Mouse (Mus musculus) intestine, postnatal 0 days (tissue): ENCODE measurements around the gene Vps35l. TPM values are rescaled to one million over a fixed set of nuclear protein-coding genes. Genes with fewer than 3 reads are reported as not detected.

Experiments used
- ATAC-seq: fragments of 200-750 bp; cut with Nextera tagmentation; 2 replicates; pipeline ENCODE4 v1.8.0; 2017; ENCODE audit warnings: mild to moderate bottlenecking, moderate TSS enrichment, moderate library complexity
- H3K27ac ChIP-seq: fragments of 300-500 bp; sonication (generic); 2 replicates; pipeline ENCODE4 v1.5.1; 2014; ENCODE audit warnings: mild to moderate bottlenecking, low read depth, low read length, moderate library complexity
- H3K27me3 ChIP-seq: fragments of 300-500 bp; sonication (generic); replicated peaks from 2 replicates; pipeline ENCODE4 v1.6.1; 2014; ENCODE audit warnings: low read length, mixed read lengths; ENCODE audit not compliant: control insufficient read depth, insufficient read depth
- H3K36me3 ChIP-seq: fragments of 300-500 bp; sonication (generic); 2 replicates; pipeline ENCODE4 v1.6.1; 2014; ENCODE audit warnings: mild to moderate bottlenecking, moderate library complexity; ENCODE audit not compliant: control insufficient read depth, insufficient read depth
- H3K4me1 ChIP-seq: fragments of 300-500 bp; sonication (generic); replicated peaks from 2 replicates; pipeline ENCODE4 v1.6.1; 2014; ENCODE audit warnings: antibody characterized with exemption, low read length, mixed read lengths; ENCODE audit not compliant: control insufficient read depth, insufficient read depth
- H3K4me2 ChIP-seq: fragments of 300-500 bp; sonication (generic); replicated peaks from 2 replicates; pipeline ENCODE4 v1.6.1; 2014; ENCODE audit warnings: low read depth, mild to moderate bottlenecking, moderate library complexity
- H3K4me3 ChIP-seq: fragments of 300-500 bp; sonication (generic); 2 replicates; pipeline ENCODE4 v1.5.1; 2014; ENCODE audit warnings: low read depth, low read length
- H3K9ac ChIP-seq: fragments of 300-500 bp; sonication (generic); 2 replicates; pipeline ENCODE4 v1.6.1; 2014; ENCODE audit warnings: mild to moderate bottlenecking, low read depth, low read length
- H3K9me3 ChIP-seq: fragments of 300-500 bp; sonication (generic); 2 replicates; pipeline ENCODE4 v1.6.1; 2016; ENCODE audit warnings: mixed run types; ENCODE audit not compliant: control insufficient read depth
- CTCF ChIP-seq: sonication (generic); IDR thresholded peaks from 2 replicates; pipeline ENCODE4 v1.5.1; 2016; ENCODE audit warnings: low read depth, mild to moderate bottlenecking, control low read depth, antibody characterized with exemption, moderate library complexity
- WGBS: fragments of 180-500 bp; shearing (Covaris S2); extraction: QIAGEN DNeasy Blood & Tissue Kit; methylation state at CpG from one replicate; pipeline ENCODE4 v1.1.7; 2014; 5-methylcytosine and 5-hydroxymethylcytosine counted together
- polyA plus RNA-seq: library from polyadenylated mRNA; unstranded; fragments of >200 nt; fragmentation: Nextera tagmentation; extraction: Ambion mirVana; gene quantifications from 2 replicates; pipeline ENCODE4 v1.2.1, GENCODE M21; 2015

The Vps35l gene
- polyA plus RNA-seq, 1 experiment from 2014 or later = 57.8 TPM

DNA sequence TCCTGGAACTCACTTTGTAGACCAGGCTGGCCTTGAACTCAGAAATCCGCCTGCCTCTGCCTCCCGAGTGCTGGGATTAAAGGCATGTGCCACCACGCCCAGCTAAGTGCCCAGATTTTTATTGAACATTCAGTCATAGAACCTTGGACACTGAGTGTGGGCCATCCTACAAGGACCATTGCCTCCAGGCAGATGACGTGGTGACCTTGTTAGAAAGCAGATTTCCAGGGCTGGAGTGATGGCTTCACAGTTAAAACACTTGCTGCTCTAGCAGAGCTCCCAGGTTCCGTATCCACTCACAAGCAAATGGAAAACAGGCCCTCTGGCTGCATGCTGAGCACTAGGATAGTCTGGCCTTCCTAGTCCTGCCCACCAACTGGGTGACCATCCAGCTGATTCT lies 4.7 kb downstream of the Vps35l start:
- H3K36me3 ChIP-seq = peaks cover 59% of the 10 kb centered on the region
- H3K4me2 ChIP-seq = no peak overlapping the region
- H3K9ac ChIP-seq = no peak overlapping the region
- ATAC-seq = no peak
- no peak overlapping the region for H3K4me3 ChIP-seq
- H3K4me1 ChIP-seq = 0 out of 2 replicates have a peak, but pooled peaks cover 12% of the 10 kb centered on the region
- TF ChIP-seq CTCF = no peak
- 92% methylated on average over 5 of the region's 5 CpGs for WGBS
- no peaks in the 10 kb centered on the region for H3K9me3 ChIP-seq
- H3K27ac ChIP-seq = no peak overlapping the region
- H3K27me3 ChIP-seq = no peaks in the 10 kb centered on the region

GRCm38 (mm10) chr7:118747891-118748672 lies 8.1 kb downstream of the Vps35l start:
- Histone ChIP-seq H3K36me3 (peaks cover 92% of the 10 kb centered on the region), H3K9me3 (no peaks in the 10 kb centered on the region), H3K4me2 (no peak overlapping the region), H3K27me3 (no peaks in the 10 kb centered on the region), H3K9ac (no peak overlapping the region), H3K4me3 (no peak overlapping the region), H3K27ac (no peak overlapping the region), H3K4me1 (no peaks in the 10 kb centered on the region)
- 92% methylated on average over 12 of the region's 12 CpGs for WGBS
- ATAC-seq = no peak
- no peak for TF ChIP-seq CTCF

DNA sequence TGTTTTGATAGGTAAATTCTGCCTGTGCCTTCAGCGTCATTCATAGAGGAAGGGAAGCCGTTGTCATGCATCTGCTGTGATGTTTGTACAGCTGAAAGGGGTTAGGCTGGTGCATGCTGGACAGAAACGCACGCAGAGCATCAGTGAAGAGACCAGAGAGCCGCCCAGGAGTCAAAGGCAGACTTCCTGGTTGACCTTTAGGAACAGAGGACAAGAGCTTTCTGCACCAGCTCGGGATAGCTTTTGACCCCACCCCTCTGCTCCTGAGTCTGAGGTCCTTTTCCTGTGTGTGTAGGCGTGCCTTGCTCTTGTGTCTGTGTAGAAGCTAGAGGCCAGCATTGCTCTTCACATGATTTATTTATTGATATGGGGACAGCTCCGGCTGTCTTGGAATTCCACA lies 9.7 kb downstream of the Vps35l start:
- Histone ChIP-seq H3K4me3 (no peak overlapping the region), H3K36me3 (peaks cover 96% of the 10 kb centered on the region), H3K4me2 (no peak overlapping the region), H3K27ac (no peak overlapping the region), H3K9me3 (no peaks in the 10 kb centered on the region), H3K27me3 (no peaks in the 10 kb centered on the region), H3K4me1 (no peaks in the 10 kb centered on the region), H3K9ac (no peak overlapping the region)
- no peak for ATAC-seq
- 73% methylated on average over 8 of the region's 8 CpGs for WGBS
- no peak for TF ChIP-seq CTCF

DNA sequence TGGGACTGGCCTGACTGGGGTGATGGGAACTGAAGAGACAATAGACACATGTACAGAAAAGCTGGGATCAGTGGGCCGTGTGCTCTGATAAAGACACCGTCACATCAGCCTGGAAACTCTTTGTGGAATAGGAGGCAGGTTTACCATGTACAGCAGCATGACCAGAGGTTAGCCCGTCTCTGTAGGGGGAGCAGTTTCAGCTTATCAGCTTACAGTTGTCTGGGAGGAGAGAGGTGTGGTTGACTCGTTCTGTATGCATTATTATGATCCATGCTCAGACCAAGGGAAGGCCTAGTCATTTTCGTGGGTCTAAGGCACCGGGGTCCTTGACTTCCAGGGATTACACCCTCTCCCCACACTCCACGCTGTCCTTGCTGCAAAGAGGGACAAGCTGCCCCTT lies 11.6 kb downstream of the Vps35l start:
- Histone ChIP-seq H3K4me2 (no peak overlapping the region), H3K27ac (no peak overlapping the region), H3K9ac (no peak overlapping the region), H3K36me3 (peaks cover 93% of the 10 kb centered on the region), H3K4me1 (no peaks in the 10 kb centered on the region), H3K4me3 (no peak overlapping the region), H3K9me3 (no peaks in the 10 kb centered on the region), H3K27me3 (no peaks in the 10 kb centered on the region)
- ATAC-seq = no peak
- TF ChIP-seq CTCF = no peak
- 80% methylated on average over 7 of the region's 7 CpGs for WGBS

GRCm38 (mm10) chr7:118755756-118756155 lies 15.7 kb downstream of the Vps35l start:
- ATAC-seq = no peak
- no peak overlapping the region for H3K4me3 ChIP-seq
- TF ChIP-seq CTCF = no peak
- H3K9ac ChIP-seq = no peak overlapping the region
- H3K27ac ChIP-seq = no peak overlapping the region
- no peaks in the 10 kb centered on the region for H3K9me3 ChIP-seq
- no peak overlapping the region for H3K4me2 ChIP-seq
- WGBS = 56% methylated on average over 7 of the region's 7 CpGs
- peaks cover 73% of the 10 kb centered on the region for H3K36me3 ChIP-seq
- H3K27me3 ChIP-seq = no peaks in the 10 kb centered on the region
- no peaks in the 10 kb centered on the region for H3K4me1 ChIP-seq

DNA sequence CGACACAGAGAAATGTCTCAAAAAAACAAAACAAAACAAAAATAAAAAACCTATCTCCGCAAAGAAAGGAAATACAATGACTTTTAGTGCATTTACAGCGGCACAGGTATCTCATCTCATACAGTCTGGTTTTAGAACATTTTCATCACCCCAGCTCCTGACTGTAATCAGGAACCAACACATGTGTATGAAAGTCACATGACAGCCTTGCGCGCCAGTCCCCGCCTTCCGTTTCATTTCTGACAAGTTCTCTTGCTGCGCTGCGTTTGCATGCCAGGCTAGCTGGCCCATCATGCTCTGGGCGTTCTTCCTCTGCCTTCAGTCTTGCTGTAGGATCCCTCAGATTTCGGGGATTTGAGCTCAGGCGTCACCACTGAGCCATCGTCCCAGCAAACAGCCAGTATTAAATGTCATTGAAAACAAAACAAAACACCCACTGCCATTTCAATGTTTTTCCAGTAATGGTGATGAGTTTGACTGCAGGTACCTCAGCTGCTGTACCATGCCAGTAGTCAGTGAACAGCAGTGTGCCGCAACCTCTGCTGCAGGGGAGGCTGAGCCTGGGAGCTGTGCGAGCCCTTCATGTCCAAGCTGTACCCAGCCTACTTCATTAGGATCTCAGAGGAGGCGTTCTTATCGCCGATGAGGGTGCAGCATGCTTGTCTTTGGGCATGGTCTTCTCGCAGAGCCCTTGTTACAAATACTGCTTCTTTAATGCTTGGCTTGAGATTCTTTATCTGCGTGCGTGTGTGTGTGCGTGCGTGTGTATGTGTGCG lies 16.7 kb downstream of the Vps35l start:
- Histone ChIP-seq H3K27ac (no peak overlapping the region), H3K9me3 (no peaks in the 10 kb centered on the region), H3K4me3 (no peak overlapping the region), H3K9ac (no peak overlapping the region), H3K27me3 (no peaks in the 10 kb centered on the region), H3K36me3 (peaks cover 72% of the 10 kb centered on the region), H3K4me2 (no peak overlapping the region), H3K4me1 (no peaks in the 10 kb centered on the region)
- no peak for ATAC-seq
- WGBS = 94% methylated on average over 24 of the region's 24 CpGs
- no peak for TF ChIP-seq CTCF
